Mouse (Mus musculus) limb, embryonic 12.5 days (tissue): ENCODE measurements around the gene Lysmd1. TPM values are rescaled to one million over a fixed set of nuclear protein-coding genes. Genes with fewer than 3 reads are reported as not detected.
A peak's percentile ranks its signal among the peaks of the same experiment; 100 is the strongest.
"Not testable (repeated sequence)": the region's sequence is repeated elsewhere in the genome, so short reads cannot be mapped to it uniquely, and the experiment has no call there.

ENCODE experiments used
- ATAC-seq: fragments of 200-750 bp; cut with Nextera tagmentation; 2 replicates; pipeline ENCODE4 v1.8.0; 2017; ENCODE audit warnings: low read depth, moderate TSS enrichment; ENCODE audit not compliant: insufficient number of reproducible peaks, insufficient read depth, low FRiP score, low TSS enrichment
- H3K27ac ChIP-seq: fragments of 300-500 bp; sonication (generic); 2 replicates; pipeline ENCODE4 v1.5.1; 2016; ENCODE audit warnings: mild to moderate bottlenecking, moderate library complexity
- H3K27me3 ChIP-seq: fragments of 300-500 bp; sonication (generic); 2 replicates; pipeline ENCODE4 v1.6.1; 2016; ENCODE audit warnings: mild to moderate bottlenecking, moderate library complexity
- H3K36me3 ChIP-seq: fragments of 300-500 bp; sonication (generic); 2 replicates; pipeline ENCODE4 v1.6.1; 2016; ENCODE audit warnings: mild to moderate bottlenecking, moderate library complexity
- H3K4me1 ChIP-seq: fragments of 300-500 bp; sonication (generic); replicated peaks from 2 replicates; pipeline ENCODE4 v1.6.1; 2016
- H3K4me2 ChIP-seq: fragments of 300-500 bp; sonication (generic); 2 replicates; pipeline ENCODE4 v1.6.1; 2016; ENCODE audit warnings: mild to moderate bottlenecking, moderate library complexity
- H3K4me3 ChIP-seq: fragments of 300-500 bp; sonication (generic); replicated peaks from 2 replicates; pipeline ENCODE4 v1.5.1; 2016; ENCODE audit warnings: mild to moderate bottlenecking
- H3K9ac ChIP-seq: fragments of 300-500 bp; sonication (generic); replicated peaks from 2 replicates; pipeline ENCODE4 v1.6.1; 2016; ENCODE audit warnings: mild to moderate bottlenecking, moderate library complexity
- H3K9me3 ChIP-seq: fragments of 300-500 bp; sonication (generic); 2 replicates; pipeline ENCODE4 v1.6.1; 2016; ENCODE audit warnings: mild to moderate bottlenecking, moderate library complexity
- WGBS: fragments of 180-500 bp; shearing (Covaris S2); methylation state at CpG from one replicate; pipeline ENCODE4 v1.1.7; 2016; 5-methylcytosine and 5-hydroxymethylcytosine counted together
- polyA plus RNA-seq: library from polyadenylated mRNA; unstranded; fragments of >200 nt; fragmentation: Nextera tagmentation; extraction: Ambion mirVana; gene quantifications from 2 replicates; pipeline ENCODE4 v1.2.1, GENCODE M21; 2016

Gene Lysmd1
- polyA plus RNA-seq, result 16.6 and 18.0 TPM in 2 replicates

- Histone ChIP-seq H3K9ac (peak within 1 kb of the TSS; percentile 75), H3K27ac (peak within 1 kb of the TSS; percentile 78), H3K9me3 (0 out of 2 replicates have a peak, but pooled peaks cover 4% of the 10 kb centered on the region), H3K4me2 (peak within 1 kb of the TSS; percentile 86), H3K4me1 (peaks cover 23% of the 10 kb centered on the region), H3K36me3 (peaks cover 34% of the 10 kb centered on the region), H3K27me3 (no peaks in the 10 kb centered on the region), H3K4me3 (peak within 1 kb of the TSS; percentile 65)
- peak; percentile 86 for ATAC-seq
- WGBS, result under 1% methylated on average over 20 of the region's 20 CpGs
These were observed at the start of gene Lysmd1, which contains the start of gene Scnm1 for GRCm38 (mm10) chr3:95133680-95134101. Lysmd1 (plus strand) TSS chr3:95134088. Scnm1 (minus strand) TSS chr3:95134011.

GRCm38 (mm10) chr3:95088071-95088470 lies 45.8 kb upstream of the Lysmd1 start:
- H3K4me2 ChIP-seq, result no peak overlapping the region
- no peak overlapping the region for H3K9ac ChIP-seq
- no peaks in the 10 kb centered on the region for H3K27me3 ChIP-seq
- WGBS, result 97% methylated on average over 1 of the region's 1 CpGs
- no peak for ATAC-seq
- no peak overlapping the region for H3K4me3 ChIP-seq
- no peaks in the 10 kb centered on the region; the same call in 1 of the 2 replicates for H3K4me1 ChIP-seq
- no peaks in the 10 kb centered on the region for H3K9me3 ChIP-seq
- peaks cover 15% of the 10 kb centered on the region; the same call in 1 of the 2 replicates for H3K36me3 ChIP-seq
- no peak overlapping the region for H3K27ac ChIP-seq

GRCm38 (mm10) chr3:95100854-95101253 lies 33.0 kb upstream of the Lysmd1 start:
- peaks cover 11% of the 10 kb centered on the region for H3K4me1 ChIP-seq
- no peak overlapping the region for H3K4me3 ChIP-seq
- H3K4me2 ChIP-seq, result no peak overlapping the region
- 17% methylated on average over 2 of the region's 2 CpGs for WGBS
- H3K36me3 ChIP-seq, result peaks cover 32% of the 10 kb centered on the region
- ATAC-seq, result no peak
- H3K9ac ChIP-seq, result no peak overlapping the region
- no peaks in the 10 kb centered on the region for H3K27me3 ChIP-seq
- H3K9me3 ChIP-seq, result no peaks in the 10 kb centered on the region
- H3K27ac ChIP-seq, result no peak overlapping the region

GRCm38 (mm10) chr3:95105121-95105520 lies 28.8 kb upstream of the Lysmd1 start:
- WGBS, result 66% methylated on average over 4 of the region's 4 CpGs
- H3K27ac ChIP-seq, result no peak overlapping the region
- ATAC-seq, result no peak
- peak overlapping the region; percentile 95 for H3K9ac ChIP-seq
- H3K9me3 ChIP-seq, result no peaks in the 10 kb centered on the region
- peaks cover 9% of the 10 kb centered on the region; the same call in 1 of the 2 replicates for H3K36me3 ChIP-seq
- peak overlapping the region; percentile 80 for H3K4me2 ChIP-seq
- no peaks in the 10 kb centered on the region for H3K27me3 ChIP-seq
- H3K4me1 ChIP-seq, result peaks cover 11% of the 10 kb centered on the region
- peak overlapping the region; percentile 98 for H3K4me3 ChIP-seq

- Histone ChIP-seq H3K27ac (peak overlapping the region; percentile 90), H3K4me2 (peak overlapping the region; percentile 80), H3K36me3 (peaks cover 9% of the 10 kb centered on the region; the same call in 1 of the 2 replicates), H3K27me3 (no peaks in the 10 kb centered on the region), H3K4me3 (peak overlapping the region; percentile 98), H3K9me3 (no peaks in the 10 kb centered on the region), H3K4me1 (peaks cover 11% of the 10 kb centered on the region), H3K9ac (peak overlapping the region; percentile 95)
- no peak for ATAC-seq
- WGBS, result 3% methylated on average over 16 of the region's 16 CpGs
These were observed 28.1 kb upstream of the Lysmd1 start for GRCm38 (mm10) chr3:95105586-95106337.

GRCm38 (mm10) chr3:95106338-95107117 lies 27.4 kb upstream of the Lysmd1 start, which contains the start of gene Pip5k1a:
Pip5k1a (minus strand) TSS chr3:95106930.
- Histone ChIP-seq H3K27me3 (no peaks in the 10 kb centered on the region), H3K4me3 (peak within 1 kb of the TSS; percentile 98), H3K4me1 (peaks cover 11% of the 10 kb centered on the region), H3K36me3 (peaks cover 9% of the 10 kb centered on the region; the same call in 1 of the 2 replicates), H3K9me3 (no peaks in the 10 kb centered on the region), H3K27ac (peak within 1 kb of the TSS; percentile 90), H3K4me2 (peak within 1 kb of the TSS; percentile 80), H3K9ac (peak within 1 kb of the TSS; percentile 95)
- under 1% methylated on average over 51 of the region's 51 CpGs for WGBS
- peak; percentile 85 for ATAC-seq

- not testable (repeated sequence) for H3K9ac ChIP-seq, H3K9me3 ChIP-seq, ATAC-seq, H3K36me3 ChIP-seq, H3K27ac ChIP-seq, H3K27me3 ChIP-seq
- peak overlapping the region; percentile 98 for H3K4me3 ChIP-seq
- peak overlapping the region; percentile 80 for H3K4me2 ChIP-seq
- peaks cover 16% of the 10 kb centered on the region for H3K4me1 ChIP-seq
These were observed 26.6 kb upstream of the Lysmd1 start for GRCm38 (mm10) chr3:95107308-95107707.

- no peaks in the 10 kb centered on the region for H3K27me3 ChIP-seq
- ATAC-seq, result no peak
- H3K4me3 ChIP-seq, result no peak overlapping the region
- no peak overlapping the region for H3K27ac ChIP-seq
- no peak overlapping the region for H3K4me2 ChIP-seq
- no peaks in the 10 kb centered on the region for H3K9me3 ChIP-seq
- H3K36me3 ChIP-seq, result peaks cover 4% of the 10 kb centered on the region; the same call in 1 of the 2 replicates
- no peak overlapping the region for H3K9ac ChIP-seq
- H3K4me1 ChIP-seq, result peaks cover 20% of the 10 kb centered on the region
- 76% methylated on average over 2 of the region's 2 CpGs for WGBS
These were observed 26.0 kb upstream of the Lysmd1 start for GRCm38 (mm10) chr3:95107898-95108297.

- peak within 1 kb of the TSS; percentile 40 for H3K4me2 ChIP-seq
- WGBS, result under 1% methylated on average over 54 of the region's 54 CpGs
- peak within 1 kb of the TSS; percentile 90 for H3K9ac ChIP-seq
- H3K27me3 ChIP-seq, result no peaks in the 10 kb centered on the region
- peak within 1 kb of the TSS; percentile 97 for H3K27ac ChIP-seq
- H3K4me3 ChIP-seq, result peak within 1 kb of the TSS; percentile 76
- peaks cover 9% of the 10 kb centered on the region for H3K4me1 ChIP-seq
- peaks cover 17% of the 10 kb centered on the region for H3K36me3 ChIP-seq
- ATAC-seq, result peak; percentile 64
- H3K9me3 ChIP-seq, result no peaks in the 10 kb centered on the region
These were observed 22.8 kb upstream of the Lysmd1 start, which contains the start of gene Vps72 for GRCm38 (mm10) chr3:95110911-95111726. Vps72 (plus strand) TSS chr3:95111022.

GRCm38 (mm10) chr3:95112760-95113159 lies 21.1 kb upstream of the Lysmd1 start:
- Histone ChIP-seq H3K9me3 (no peaks in the 10 kb centered on the region), H3K4me3 (no peak overlapping the region), H3K4me2 (no peak overlapping the region), H3K27ac (no peak overlapping the region), H3K4me1 (peaks cover 9% of the 10 kb centered on the region), H3K9ac (no peak overlapping the region), H3K27me3 (no peaks in the 10 kb centered on the region), H3K36me3 (peaks cover 30% of the 10 kb centered on the region)
- WGBS, result 89% methylated on average over 1 of the region's 1 CpGs
- no peak for ATAC-seq
